Mouse (Mus musculus): ENCODE measurements at regions not wholly inside any gene's neighbourhood (a gene's known extent, or its start where the extent isn't known, plus 50 kb on each side); places are given as distances from the start of the nearest gene placed in this dataset.

DNA sequence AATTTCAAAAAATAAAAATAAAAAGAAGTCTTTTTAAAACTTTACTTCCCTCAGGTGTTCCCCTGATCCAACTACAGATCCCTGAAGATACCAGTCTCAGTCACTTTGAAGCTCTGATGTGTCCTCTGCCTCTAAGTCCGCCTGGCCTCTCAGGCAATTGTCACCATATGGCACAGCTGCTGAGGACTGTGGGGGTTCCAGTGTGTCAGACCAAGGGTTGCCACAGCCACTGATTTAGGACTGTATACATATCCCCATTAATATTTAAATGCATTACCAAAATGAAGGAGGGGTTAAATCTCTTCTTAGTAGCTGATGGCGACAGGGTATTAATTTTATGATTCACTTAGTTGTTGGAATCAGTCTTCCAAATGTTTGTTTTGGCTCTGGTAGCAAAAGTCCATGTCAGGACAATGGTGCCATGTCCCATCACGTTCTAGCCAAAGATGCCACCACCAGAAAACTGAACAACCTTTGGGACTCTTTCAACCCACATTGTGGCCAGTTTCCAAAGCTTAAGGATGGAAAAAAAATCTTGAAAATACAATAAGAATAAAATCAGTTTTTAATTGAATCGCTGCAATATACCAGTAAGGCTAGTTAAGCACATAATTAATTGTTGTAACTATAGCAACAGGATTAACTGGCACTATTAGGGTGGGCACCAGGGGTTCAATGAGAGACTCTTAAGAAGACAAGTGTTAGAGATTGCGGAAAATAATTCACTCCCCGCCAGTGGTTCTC lies 62.5 kb downstream of the Arrdc4 start:
- DNase-seq (ENCODE audit: low read depth, low spot score) = no peak

DNA sequence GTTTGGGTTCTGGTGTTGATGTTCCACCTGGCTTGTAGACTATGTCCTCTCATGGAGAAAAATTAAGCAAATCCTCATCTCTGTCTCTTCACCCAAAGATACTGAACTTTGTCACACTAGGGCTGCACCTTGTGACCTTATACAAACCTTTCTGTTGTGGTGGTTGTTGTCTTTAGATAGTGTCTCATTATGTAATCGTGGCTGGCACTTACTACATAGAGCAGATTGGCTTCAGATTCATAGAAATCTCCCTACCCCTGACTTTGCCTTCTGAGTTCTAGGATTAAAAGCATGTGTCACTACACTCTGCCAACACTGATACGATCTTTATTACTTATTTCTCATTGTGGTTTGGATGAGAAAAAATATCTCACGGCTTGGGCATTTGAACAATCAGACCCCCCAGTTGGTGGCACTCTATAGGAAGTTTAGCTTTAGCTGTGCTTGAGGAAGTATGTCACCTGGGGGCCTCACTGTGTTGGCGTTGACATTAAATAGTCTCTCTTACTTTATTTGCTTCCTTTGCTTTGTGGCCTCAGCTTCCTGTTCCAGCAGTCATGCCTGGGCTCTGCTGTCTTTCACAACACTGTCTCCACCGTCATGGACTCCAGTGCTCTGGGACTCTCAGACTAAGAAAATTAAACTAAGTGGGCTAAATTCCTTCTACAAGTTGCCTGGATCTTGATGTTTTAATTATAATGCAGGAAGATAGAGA lies 66.0 kb downstream of the Arrdc4 start:
- DNase-seq (ENCODE audit: low read depth, low spot score) = no peak

- DNase-seq (ENCODE audit: low read depth, low spot score) = no peak
Observed at GRCm38 (mm10) chr7:68682318-68682728, 66.7 kb downstream of the Arrdc4 start.

GRCm38 (mm10) chr7:68679770-68680169 lies 69.3 kb downstream of the Arrdc4 start:
- no peak for DNase-seq (ENCODE audit: low read depth, low spot score)

DNA sequence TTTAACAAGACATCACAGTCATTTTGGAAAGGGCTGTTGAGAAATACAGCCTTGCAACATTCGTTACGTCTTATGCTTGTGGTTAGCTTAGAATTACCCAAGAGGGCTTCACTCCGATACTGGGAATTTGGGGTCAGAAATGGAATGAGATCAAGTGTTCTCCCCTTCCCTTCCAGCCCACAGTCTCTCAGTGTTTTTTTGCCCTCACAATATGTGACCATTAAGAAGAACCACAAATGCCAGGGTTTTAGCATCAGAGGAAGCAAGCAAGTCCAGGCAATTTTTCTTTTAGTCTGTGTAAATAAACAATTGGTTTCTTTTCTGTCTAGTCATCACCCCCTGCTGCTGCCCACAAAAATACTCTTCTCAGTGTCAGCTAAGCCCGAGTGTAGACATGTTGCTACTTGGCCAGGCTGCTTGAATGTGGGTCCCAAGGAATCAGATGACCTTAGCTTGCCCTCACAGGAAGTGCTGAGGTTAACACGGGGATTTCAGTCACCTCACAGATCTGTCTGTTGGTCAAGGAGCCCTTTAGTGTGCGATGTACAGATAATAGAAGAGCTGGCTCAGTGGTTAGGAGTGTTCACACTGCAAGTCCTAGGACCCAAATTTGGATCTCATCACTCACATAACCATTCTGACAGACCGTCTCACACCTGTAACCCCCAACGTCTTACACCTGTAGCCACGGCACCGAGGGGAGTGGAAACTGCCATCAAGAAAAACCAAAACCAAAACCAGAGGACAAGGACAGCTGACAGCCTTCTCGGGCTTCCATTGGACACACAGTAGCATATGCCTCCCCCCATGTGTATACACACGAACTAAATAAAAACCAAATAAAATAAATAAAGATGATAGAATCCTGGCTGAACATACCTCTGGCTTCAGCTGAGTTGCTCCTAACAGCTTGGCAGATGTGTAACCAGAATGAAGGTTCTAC lies 81.0 kb downstream of the Arrdc4 start:
- no peak for DNase-seq (ENCODE audit: low read depth, low spot score)

DNA sequence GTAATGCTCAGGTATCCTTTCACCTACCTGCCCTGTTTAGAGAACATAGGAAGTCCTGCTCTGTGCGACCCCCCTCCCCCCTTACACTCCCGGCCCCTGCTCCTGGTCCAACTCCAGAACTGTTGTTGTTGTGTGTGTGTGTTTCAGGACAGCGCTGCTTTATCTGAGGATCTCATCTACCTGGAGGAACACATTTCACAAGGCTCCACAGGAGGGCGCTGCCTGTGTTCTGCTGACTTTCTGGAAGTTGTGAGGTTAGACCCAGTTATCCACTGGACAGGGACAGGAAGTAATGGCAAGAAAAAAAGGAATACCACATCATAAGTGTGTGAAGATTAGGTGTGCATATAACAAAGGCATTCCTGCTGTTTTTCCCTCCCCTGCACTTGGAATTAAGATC lies 81.8 kb downstream of the Arrdc4 start:
- no peak for DNase-seq (ENCODE audit: low read depth, low spot score)

GRCm38 (mm10) chr7:68656354-68656753 lies 92.7 kb downstream of the Arrdc4 start:
- no peak for DNase-seq (ENCODE audit: low read depth, low spot score)

- no peak for DNase-seq (ENCODE audit: low read depth, low spot score)
Observed at GRCm38 (mm10) chr7:68653534-68653933, 95.5 kb downstream of the Arrdc4 start.

DNA sequence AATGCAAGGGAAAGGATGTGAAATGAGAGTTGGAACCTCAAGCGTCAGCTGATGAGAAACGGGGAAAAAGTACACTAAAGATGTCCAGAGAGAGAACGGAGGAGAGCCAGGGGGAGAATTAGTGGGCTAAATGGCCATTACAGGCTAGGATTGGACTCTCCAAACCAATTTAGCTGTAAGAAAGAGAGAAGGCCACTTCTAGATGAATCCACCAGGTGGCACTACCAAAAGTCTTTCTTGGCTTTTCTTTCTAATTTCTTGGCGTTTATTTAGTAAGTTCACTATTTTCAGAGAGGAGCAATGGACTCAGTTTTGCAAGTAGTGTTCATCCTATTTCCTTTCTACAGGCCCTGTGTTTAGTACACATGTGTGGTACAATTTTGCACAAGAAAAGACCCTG lies 97.6 kb downstream of the Arrdc4 start:
- no peak for DNase-seq (ENCODE audit: low read depth, low spot score)

- no peak for DNase-seq (ENCODE audit: low read depth, low spot score)
Observed at GRCm38 (mm10) chr7:68637556-68638215, 111.4 kb downstream of the Arrdc4 start.

- DNase-seq (ENCODE audit: low read depth, low spot score) = no peak
Observed at GRCm38 (mm10) chr7:68621080-68621479, 128.0 kb downstream of the Arrdc4 start.

DNA sequence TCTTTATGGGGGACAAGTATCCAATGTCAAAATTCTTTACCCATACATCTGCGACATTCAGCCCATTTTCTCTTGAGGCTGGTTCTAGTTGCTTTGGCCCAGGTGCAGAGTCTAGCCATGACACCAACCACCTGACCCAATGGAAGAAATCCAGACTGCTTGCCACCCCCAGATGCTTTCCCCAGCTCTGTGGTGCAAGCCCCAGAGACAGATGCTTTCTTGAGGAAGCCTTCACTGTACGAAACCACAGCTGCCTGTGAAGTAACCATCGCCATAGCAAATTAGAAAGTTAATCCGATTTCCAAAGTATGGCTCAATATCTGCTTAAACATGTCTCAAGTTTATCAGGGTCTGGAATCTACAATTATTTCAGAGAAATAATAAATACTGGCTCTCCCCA lies 138.5 kb downstream of the Arrdc4 start:
- no peak for DNase-seq (ENCODE audit: low read depth, low spot score)

DNA sequence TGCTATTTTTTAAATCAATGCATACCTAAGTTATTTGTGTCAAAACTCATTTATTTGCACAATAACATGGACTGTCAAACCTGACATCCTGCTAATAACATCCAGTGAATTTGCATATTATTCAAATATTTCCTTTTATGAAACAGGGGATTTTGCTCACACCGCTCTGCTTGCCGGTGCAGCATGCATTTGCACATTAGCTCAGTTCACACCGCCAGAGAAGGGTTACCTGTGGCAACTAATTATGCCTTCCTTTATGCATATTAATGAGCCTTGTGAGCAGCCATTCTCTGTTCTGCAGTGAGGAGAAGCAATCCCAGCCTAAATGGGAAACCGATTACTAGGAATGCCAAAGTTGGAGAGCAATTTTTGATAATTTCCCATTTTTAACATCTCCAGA lies 141.9 kb downstream of the Arrdc4 start:
- DNase-seq (ENCODE audit: low read depth, low spot score) = peak; percentile 26

DNA sequence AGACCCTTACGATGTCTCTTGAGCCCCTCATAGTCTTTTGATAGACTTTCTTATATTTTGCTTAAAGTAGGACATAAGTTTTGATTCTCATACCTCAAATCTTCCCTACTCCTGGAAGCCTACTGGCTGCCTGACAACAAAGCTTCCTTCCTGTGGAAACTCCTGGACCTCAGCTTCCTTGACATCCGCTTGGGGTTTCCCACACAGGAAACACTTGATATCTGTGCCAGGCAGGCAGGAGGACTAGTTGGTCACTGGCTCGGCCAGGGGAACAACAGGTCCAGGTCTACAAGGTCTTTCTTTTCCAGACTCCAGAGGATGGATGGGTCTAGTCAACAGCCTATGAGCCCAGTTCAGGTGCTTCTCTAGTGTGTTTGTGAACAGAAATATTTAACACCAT lies 142.8 kb downstream of the Arrdc4 start:
- no peak for DNase-seq (ENCODE audit: low read depth, low spot score)

- no peak for DNase-seq (ENCODE audit: low read depth, low spot score)
Observed at GRCm38 (mm10) chr7:68603711-68604110, 145.3 kb downstream of the Arrdc4 start.

DNA sequence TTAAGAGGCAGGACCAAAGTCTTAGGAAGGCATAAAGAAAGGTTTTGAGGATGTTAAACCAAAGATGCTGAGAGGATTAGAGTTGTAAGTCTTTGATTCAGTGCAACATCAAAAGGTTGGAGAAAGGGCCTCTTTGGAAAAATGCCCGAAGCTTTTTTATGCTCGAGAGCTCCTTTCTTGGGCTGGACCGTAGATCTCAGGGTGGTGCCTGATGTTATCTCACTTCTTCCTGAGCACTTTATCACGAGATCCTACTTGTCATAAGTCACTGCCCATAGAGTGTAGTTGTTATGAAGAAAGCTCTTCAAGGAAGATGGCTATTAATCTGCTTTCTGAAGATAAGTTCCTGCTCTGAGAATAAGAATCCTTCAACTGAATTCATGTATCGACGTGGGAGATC lies 147.0 kb downstream of the Arrdc4 start:
- no peak for DNase-seq (ENCODE audit: low read depth, low spot score)

DNA sequence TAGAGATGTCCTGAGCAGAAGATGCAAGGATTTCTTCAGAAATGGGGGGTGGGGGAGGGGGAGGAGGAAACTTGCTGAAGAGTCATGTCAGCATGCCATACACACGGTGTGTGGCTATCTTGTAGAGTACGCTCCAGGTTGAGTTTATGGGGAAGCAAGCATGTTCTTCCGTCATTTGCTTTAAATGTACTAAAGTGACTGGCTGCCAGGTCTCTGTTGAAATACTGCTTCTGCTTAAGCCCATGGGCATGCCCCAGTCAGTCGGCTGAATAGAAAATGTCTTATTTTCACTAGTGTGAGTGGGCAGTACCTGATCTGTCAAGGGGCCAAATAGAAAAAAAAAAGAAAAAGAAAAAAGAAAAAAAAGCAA lies 155.0 kb downstream of the Arrdc4 start:
- DNase-seq (ENCODE audit: low read depth, low spot score) = no peak

DNA sequence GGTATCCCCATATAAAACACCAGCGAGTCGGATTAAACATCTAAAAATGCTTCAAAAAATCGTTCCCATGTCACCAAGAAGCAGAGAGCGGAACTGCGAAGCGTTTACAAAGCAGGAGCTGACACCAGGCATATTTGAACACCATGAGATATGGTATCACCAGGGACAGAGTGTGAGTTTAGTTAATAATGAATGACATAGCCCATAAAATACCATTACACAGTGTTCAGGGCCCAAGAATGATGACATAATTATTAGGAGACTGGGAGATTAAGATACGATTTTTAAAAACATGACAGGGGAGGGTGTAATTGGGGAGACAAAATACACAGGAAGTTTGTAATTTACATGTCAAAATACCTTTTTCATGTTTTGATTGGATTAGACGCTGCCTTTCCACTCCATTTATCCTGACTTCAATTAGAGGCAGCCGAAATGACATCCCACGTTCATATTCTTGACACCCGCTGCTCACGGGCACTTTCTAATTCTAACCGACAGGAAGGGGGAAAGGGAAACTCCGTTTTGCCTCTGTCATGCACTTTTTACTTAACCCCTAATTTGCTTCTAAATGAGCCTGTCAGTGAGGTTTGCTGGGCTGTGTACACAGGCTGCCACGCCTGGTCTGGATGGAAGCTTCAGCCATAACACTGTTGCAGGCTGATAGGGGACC lies 155.6 kb downstream of the Arrdc4 start:
- DNase-seq (ENCODE audit: low read depth, low spot score) = no peak

DNA sequence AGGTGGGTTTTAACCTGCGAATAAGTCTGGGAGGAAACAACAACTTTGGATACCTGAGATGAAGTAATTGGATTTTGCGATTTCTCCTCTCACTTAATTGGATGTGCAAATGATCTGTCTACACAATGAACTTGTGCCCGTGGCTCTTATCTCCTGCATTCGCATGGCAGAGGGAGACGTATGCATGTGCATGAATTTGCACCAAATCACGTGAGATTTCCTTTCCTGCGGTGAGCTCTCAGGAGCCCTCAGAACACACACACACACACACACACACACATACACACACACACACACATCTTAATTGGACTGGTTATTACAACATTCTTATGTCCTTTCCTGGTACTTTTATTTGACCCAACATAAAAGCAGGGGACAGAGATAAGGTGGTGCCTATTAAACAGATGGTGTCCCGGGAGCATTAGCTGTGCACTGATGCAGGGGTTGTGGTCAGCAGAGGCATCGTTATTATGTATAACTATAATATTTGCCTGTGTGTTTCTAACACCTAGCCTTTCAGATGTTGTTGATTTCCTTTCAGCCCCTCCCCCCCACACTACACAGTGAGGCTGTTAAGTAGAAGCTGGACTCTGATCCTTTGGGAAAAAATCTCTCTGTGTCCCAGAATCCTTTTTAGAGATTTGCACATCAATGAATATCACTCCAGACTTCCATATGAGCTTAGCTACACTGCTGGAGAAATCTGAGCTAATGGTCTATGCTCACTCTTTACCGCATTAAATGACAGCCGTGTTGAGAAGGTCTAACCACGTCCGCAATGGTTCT lies 166.3 kb downstream of the Arrdc4 start:
- no peak for DNase-seq (ENCODE audit: low read depth, low spot score)

GRCm38 (mm10) chr7:68580650-68581049 lies 168.4 kb downstream of the Arrdc4 start:
- DNase-seq (ENCODE audit: low read depth, low spot score) = no peak
